Mouse (Mus musculus): ENCODE results near the gene Ift43.

- TF ChIP-seq CTCF (IDR thresholded peaks at IDR 0.05; ENCODE audit: low read depth) (no peak), EP300 (IDR thresholded peaks at IDR 0.05; ENCODE audit: low read depth) (no peak)
These were observed 4.2 kb downstream of the Ift43 start for GRCm38 (mm10) chr12:86086550-86086949.
